Mouse (Mus musculus) embryo, embryonic 11 days (tissue): ENCODE data around the gene Gm19402.
"Not testable (repeated sequence)": the region's sequence is repeated elsewhere in the genome, so short reads cannot be mapped to it uniquely, and the experiment has no call there.

Experiments used
- DNase-seq: peaks from one replicate; pipeline ENCODE4 v3.0.0-alpha.2; 2015

Gene Gm19402

DNA sequence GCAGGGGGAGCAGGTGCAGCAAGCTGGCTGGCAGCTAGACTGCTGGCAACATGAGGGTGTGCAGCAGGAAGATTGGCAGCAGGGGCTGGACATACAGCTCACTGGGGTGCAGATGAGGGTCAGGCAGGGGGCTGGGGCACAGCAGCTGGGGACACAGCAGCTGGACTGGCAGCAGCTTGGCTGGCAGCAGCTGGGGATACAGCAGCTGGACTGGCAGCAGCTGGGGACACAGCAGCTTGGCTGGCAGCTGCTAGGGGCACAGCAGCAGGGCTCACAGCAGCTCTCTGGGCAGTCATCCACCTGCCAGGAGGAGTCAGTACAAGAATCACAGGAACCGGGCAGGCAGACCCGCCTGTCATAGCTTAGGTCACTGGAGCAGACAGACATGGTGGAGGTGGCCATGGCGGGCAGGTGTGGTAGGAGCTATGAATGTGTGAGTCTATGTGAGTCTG, at the start of gene Gm19402:
Gene Gm19402, minus strand, starts transcription at position 402 of the 452 bp plus-strand sequence.
- DNase-seq: not testable (repeated sequence)

DNA sequence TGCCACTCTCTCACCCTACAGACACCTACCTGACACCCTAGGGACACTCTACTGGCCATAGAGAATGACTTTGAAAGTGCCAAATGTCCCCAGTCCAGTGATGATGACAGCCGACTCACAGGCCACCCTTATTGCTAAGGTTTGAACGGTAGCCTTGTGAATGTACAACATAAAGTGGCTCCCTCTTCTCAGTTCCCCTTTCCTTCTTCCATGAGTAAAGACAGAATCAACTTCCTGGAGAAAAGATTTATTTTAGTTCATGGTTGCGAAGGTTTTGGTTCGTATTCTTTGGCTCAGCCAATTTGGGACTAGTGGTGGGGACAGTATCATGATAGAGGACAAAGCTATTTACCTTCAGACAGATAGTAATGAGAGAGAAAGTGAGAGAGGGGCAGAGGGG, 48.4 kb upstream of the Gm19402 start:
- DNase-seq: no peak

DNA sequence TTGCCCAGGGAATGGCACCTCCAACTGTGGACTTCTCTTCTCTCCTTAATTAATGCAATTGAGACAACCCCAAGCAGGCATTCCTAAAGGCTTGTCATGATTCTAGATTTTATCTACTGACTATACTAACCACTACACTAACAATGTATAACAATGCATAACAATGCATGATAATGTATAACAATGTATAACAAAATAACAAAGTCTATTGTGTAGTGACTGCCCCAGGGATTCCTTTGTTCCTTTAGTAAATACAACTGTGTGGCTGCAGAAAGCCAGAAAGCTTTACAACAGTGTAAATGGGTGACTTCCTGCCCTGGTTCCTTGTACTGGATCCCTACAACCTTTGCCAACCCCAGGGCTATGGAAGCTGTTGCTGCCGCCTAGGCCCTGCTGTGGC, 45.4 kb upstream of the Gm19402 start:
- no peak for DNase-seq

DNA sequence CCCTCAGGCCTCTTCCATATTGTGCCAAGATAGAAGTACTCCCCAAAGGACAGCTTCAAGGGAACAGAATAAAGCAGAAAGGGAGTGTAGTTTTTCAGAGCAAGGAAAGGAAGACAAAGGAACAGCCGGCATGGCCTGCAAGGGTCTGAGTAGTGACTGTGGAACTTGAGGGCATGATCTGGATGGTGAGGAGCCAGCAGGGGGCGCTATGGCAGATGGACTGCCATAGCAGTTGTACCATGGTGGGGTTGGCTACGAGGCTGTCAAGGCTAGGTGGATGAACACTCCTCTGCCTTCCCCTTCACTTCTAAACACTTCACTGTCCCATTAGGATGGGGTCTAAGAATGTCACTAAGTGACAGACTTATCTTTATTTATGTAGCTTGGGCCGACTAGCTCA, 38.7 kb upstream of the Gm19402 start:
- DNase-seq: peak; percentile 22

DNA sequence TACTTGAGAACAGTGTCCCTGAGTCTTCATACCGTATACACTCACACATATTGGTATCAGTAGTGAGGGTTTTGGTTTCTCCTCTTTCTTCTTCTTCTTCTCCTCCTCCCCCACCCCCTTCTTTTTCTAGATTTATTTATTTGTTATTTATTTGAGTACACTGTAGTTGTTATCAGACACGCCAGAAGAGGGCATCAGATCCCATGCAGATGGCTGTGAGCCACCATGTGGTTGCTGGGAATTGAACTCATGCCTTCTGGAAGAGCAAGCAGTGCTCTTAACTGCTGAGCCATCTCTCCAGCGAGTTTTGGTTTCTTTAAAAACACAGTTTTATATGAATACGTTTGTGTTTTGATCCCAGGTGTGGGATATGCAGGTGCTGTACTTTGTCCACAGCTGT, 37.7 kb upstream of the Gm19402 start:
- no peak for DNase-seq

DNA sequence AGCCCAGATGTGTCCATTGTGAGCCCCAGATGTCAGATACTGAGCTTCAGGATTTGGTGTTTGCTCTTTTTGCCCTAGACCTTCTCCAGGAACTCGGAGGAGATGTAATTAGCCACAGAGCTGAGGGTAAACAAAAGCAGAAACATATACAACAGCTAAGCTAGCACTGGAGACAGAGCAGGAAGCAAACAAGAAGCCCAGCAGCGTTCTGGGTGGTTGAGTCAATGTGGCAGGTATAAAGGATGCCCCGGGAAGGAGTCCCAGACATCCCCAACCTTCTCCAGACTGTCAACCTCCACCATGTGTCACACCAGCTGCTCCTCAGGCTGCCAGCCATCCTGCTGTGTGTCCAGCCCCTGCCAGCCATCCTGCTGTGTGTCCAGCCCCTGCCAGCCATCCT, 35.6 kb upstream of the Gm19402 start, which contains the start of gene Gm10100:
Gene Gm10100, plus strand, starts transcription at position 301 of the 400 bp plus-strand sequence.
- no peak for DNase-seq

DNA sequence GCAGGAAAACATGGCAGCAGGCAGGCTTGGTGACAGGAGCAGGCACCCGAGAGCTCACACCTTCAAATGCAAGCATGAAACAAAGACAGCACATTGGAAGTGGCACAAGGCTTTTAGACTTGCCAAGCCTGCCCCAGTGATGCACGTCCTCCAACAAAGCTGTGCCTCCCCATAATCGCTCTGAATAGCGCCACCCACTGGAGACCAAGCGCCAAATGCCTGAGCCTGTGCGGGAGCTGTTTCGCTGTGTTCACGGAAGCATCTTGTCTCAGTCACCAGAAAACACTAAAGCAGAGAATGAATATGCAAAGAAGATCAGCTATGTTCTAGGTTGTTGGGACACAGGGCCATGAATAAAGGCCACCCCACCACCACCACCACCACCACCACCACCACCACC, 34.3 kb upstream of the Gm19402 start:
- no peak for DNase-seq

- not testable (repeated sequence) for DNase-seq
These were observed 29.7 kb upstream of the Gm19402 start, which contains the start of gene Krtap12-1 for GRCm38 (mm10) chr10:77720299-77720698. Krtap12-1 (plus strand) TSS chr10:77720599.

GRCm38 (mm10) chr10:77715507-77715906, 24.9 kb upstream of the Gm19402 start, which contains the start of gene Gm10142:
Gm10142 (plus strand) TSS chr10:77715807.
- no peak for DNase-seq

DNA sequence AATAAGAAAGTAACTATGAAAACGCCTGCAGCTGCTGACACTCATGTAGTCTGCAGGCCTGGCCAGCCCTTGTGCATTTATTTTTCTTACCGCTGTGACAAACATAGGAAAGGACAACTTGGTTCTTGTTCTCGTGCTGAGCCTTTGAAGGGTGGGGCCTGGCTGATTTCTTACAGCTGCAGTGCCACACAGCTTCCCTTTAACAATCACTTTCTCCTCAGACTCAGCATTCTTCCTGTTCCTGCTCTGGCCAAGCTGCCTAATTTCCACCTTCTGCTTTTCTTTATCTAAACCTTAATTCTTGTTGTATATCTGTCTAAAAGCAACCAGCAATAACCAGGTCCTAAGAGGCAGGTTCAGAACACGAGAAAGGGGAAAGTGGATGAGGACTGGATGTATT, 23.2 kb upstream of the Gm19402 start:
- no peak for DNase-seq

GRCm38 (mm10) chr10:77711157-77711556, 20.6 kb upstream of the Gm19402 start, which contains the start of gene Gm10024:
Gm10024 (plus strand) TSS chr10:77711457.
- not testable (repeated sequence) for DNase-seq

- DNase-seq: no peak
These were observed 19.3 kb upstream of the Gm19402 start for GRCm38 (mm10) chr10:77709831-77710230.

DNA sequence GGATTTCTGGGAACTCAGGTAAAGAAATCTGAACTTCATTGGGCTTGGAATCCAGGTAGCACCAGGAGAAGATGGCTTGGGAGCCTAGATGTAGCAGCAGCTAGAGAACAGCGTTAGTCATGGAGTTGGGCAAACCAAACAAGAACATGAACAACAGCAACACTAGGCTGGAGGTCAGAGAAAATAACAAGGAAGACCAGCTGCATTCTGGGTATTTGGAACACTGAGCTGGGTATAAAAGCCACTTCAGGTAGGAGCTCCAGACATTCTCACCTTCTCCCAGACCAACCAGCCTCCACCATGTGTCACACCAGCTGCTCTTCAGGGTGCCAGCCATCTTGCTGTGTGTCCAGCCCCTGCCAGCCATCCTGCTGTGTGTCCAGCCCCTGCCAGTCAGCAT, 15.8 kb upstream of the Gm19402 start, which contains the start of gene Gm10272:
Gene Gm10272, plus strand, starts transcription at position 301 of the 400 bp plus-strand sequence.
- no peak for DNase-seq

- DNase-seq: no peak
These were observed 6.6 kb upstream of the Gm19402 start, which contains the start of gene Gm9508 for GRCm38 (mm10) chr10:77697133-77697532. Gm9508 (minus strand) TSS chr10:77697233.

DNA sequence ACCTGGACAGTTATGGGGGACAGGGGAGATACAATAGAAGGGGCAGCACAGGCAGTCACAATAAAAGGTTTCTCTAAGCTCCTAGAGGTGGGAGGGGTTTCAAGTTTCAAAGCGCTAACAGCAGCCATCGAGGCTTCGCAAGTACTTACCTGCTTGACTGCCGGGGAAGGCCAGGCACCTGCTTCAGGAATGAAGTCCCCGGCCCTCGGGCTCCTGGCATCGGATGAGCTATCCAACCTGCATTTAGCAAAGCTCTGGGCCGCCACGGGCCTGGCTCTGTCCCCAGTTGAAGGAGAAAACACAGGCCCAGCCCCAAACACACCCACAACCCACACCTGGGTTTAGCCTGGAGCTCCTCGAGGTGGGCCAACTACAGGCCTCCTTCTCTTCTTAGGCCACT, 3.5 kb downstream of the Gm19402 start:
- DNase-seq: no peak

- DNase-seq: no peak
These were observed 4.5 kb downstream of the Gm19402 start, which contains the start of gene Tspear for GRCm38 (mm10) chr10:77685895-77686664. Tspear (plus strand) TSS chr10:77686569.

GRCm38 (mm10) chr10:77684181-77684580, 6.4 kb downstream of the Gm19402 start:
- peak; percentile 54 for DNase-seq

- DNase-seq: no peak
These were observed 7.6 kb downstream of the Gm19402 start for GRCm38 (mm10) chr10:77682994-77683393.

GRCm38 (mm10) chr10:77677562-77677961, 13.0 kb downstream of the Gm19402 start:
- peak; percentile 59 for DNase-seq

- no peak for DNase-seq
These were observed 16.8 kb downstream of the Gm19402 start for GRCm38 (mm10) chr10:77673765-77674164.

- DNase-seq: no peak
These were observed 19.0 kb downstream of the Gm19402 start for GRCm38 (mm10) chr10:77671519-77671918.

- no peak for DNase-seq
These were observed 19.8 kb downstream of the Gm19402 start for GRCm38 (mm10) chr10:77670710-77671109.

DNA sequence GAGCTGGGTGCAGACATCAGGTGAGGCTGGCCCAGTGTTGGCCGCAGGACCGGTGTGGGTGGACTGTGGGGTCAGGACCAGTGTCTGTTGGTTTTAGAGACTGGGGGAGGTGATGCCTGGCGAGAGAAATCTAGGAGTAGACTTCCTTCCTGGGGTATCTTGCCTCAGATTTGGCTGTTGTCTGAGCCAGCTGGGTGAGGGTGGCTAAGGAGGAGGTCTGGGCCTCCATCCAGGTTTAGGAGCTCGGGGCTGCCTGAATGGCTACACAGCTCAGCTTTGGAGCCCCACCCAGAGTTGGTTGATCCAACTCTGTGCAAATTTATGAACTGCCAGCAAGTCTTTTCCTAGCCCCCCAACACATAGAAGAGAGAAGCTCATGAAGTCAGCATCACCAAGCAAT, 23.2 kb downstream of the Gm19402 start:
- DNase-seq: no peak

DNA sequence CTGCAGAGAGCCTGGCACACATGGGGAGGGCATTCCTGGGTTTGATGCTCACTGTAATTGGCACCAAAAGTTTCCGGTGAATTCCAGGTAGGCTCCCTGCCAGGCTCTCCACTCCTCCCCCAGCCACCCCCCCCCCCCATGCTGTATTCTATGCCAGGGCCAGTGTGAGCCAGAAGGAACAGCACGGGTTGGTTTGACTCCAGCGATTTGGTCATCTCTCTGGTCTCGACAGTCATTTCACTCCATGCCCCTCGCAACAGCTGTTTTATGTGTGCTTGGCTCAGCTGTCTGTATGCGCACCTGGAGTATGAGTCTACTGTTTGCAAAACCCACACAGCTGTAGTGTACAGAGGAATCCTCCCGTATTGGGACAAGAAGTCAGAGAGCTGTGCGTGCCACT, 24.2 kb downstream of the Gm19402 start:
- no peak for DNase-seq
